Mouse (Mus musculus) CD8-positive naive resting alpha-beta T cell, adult 2 months (primary cell): Measurements from ENCODE around the gene Mum1.

ENCODE experiments used
- DNase-seq, 2 experiments: peaks; one replicate each; pipeline ENCODE4 v3.0.0; 2022; ENCODE audit warnings: low read depth in 2 of 2, low spot score in 2 of 2

Mum1 gene

GRCm38 (mm10) chr10:80248971-80249640 lies 22.9 kb downstream of the Mum1 start, which contains the start of gene Ndufs7:
Gene Ndufs7 (plus strand): TSS chr10:80249121.
- peak; percentile 98 for DNase-seq

- DNase-seq: no peak
Measured at GRCm38 (mm10) chr10:80250059-80250458, 23.8 kb downstream of the Mum1 start.

GRCm38 (mm10) chr10:80250573-80250972 lies 24.3 kb downstream of the Mum1 start:
- DNase-seq: no peak

- no peak for DNase-seq
Measured at GRCm38 (mm10) chr10:80252011-80252410, 25.8 kb downstream of the Mum1 start.

GRCm38 (mm10) chr10:80252493-80253274 lies 26.4 kb downstream of the Mum1 start:
- no peak for DNase-seq

GRCm38 (mm10) chr10:80253551-80253950 lies 27.3 kb downstream of the Mum1 start:
- DNase-seq: no peak

GRCm38 (mm10) chr10:80254331-80255297 lies 28.4 kb downstream of the Mum1 start:
- no peak for DNase-seq

GRCm38 (mm10) chr10:80255881-80256535 lies 29.8 kb downstream of the Mum1 start:
- no peak for DNase-seq

GRCm38 (mm10) chr10:80257936-80258335 lies 31.7 kb downstream of the Mum1 start:
- DNase-seq: no peak

GRCm38 (mm10) chr10:80258752-80259462 lies 32.7 kb downstream of the Mum1 start:
- DNase-seq: no peak

- DNase-seq: no peak
Measured at GRCm38 (mm10) chr10:80259463-80259805, 33.2 kb downstream of the Mum1 start.

- no peak for DNase-seq
Measured at GRCm38 (mm10) chr10:80259861-80260641, 33.8 kb downstream of the Mum1 start.

GRCm38 (mm10) chr10:80260642-80261584 lies 34.7 kb downstream of the Mum1 start, which contains the start of the genes Gamt and Dazap1:
Gene Gamt (minus strand): TSS chr10:80261012.
Gene Dazap1 (plus strand): TSS chr10:80261486.
- peak; percentile 61 to 77 for DNase-seq

GRCm38 (mm10) chr10:80261585-80261968 lies 35.3 kb downstream of the Mum1 start:
- peak in 1 of 2 experiments; percentile 46 for DNase-seq

GRCm38 (mm10) chr10:80262169-80262568 lies 35.9 kb downstream of the Mum1 start:
- no peak for DNase-seq

- no peak for DNase-seq
Measured at GRCm38 (mm10) chr10:80262776-80263365, 36.6 kb downstream of the Mum1 start.

GRCm38 (mm10) chr10:80264341-80265148 lies 38.3 kb downstream of the Mum1 start:
- peak; percentile 96 for DNase-seq
